Mouse (Mus musculus): Measurements from ENCODE around the gene Mybpc1. TPM values are rescaled to one million over a fixed set of nuclear protein-coding genes. Genes with fewer than 3 reads are reported as not detected.
A peak's percentile ranks its signal among the peaks of the same experiment; 100 is the strongest.

The Mybpc1 gene
- polyA plus RNA-seq, 1 experiment from 2014 or later: 11.4 TPM

DNA sequence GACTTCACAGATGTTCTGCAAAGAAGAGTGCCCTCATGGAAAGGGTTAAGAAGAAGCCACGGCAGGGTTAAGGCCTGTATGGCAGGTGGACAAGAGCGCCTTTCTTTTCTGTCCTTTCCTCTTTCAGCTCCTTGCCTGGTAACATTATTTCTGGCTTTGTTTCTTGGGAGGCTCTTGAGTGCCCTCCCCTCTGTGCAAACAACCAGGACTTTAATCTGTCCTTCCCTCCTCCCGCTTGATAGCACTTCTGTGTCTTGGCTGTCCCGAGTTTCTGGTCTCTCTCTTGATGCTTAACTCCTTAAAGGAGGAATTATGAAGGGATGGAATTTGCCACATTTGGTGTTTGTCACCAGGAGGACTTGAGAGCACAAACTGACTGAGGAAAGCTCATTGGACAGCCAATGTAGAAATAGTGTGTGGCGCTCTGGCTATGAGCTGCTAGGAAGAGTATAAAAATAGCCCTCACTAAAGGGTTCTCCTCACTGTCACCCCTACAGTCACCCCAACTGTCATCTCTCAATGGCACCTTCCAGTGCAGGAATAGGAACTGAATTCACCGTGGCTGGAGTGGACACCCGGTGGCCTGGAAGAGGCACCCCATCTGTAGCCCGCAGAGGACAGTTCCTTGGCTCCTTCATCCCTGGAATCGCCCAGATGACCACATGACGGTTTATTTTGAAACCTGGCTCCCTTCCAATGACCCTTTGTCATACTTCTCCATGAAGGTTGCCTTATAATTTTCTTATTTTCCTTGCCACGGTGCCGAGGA is 94.3 kb downstream of the Mybpc1 start:
- Histone ChIP-seq H3K9ac (no peak overlapping the region), H3K4me2 (no peak overlapping the region), H3K9me3 (replicated peaks) (no peaks in the 10 kb centered on the region), H3K27ac (replicated peaks) (no peak overlapping the region), H3K4me1 (replicated peaks) (peaks cover 7% of the 10 kb centered on the region; the same call in 1 of the 2 replicates), H3K27me3 (no peaks in the 10 kb centered on the region), H3K36me3 (replicated peaks) (no peaks in the 10 kb centered on the region), H3K4me3 (replicated peaks) (no peak overlapping the region)
- 68% methylated on average over 12 of the region's 12 CpGs for WGBS (ENCODE audit: insufficient replicate concordance)
- ATAC-seq (ENCODE audit: insufficient read depth): no peak

DNA sequence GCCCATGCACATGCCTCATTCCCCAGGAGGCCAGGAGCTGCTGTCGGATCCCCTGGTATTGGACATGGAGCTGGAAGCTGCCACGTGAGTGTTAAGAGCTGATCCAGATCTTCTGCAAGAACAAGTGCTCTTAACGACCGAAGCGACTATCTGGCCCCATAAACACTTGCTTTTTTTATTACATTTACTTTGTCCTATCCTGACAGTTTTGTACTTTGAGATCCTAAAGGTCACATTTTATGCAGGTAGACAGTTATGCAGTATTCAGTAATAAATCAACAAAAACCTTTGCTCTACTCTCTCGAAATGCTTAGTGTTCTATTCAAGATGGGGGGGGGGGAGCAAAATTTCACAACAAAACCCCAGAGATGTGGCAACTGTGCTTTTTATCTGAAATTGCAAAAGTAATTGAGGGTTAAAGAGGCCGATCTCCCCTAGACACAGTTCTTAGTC is 97.2 kb downstream of the Mybpc1 start:
- no peaks in the 10 kb centered on the region for H3K9me3 ChIP-seq (replicated peaks)
- peaks cover 6% of the 10 kb centered on the region; the same call in 1 of the 2 replicates for H3K27me3 ChIP-seq
- H3K9ac ChIP-seq: no peak overlapping the region
- H3K4me3 ChIP-seq (replicated peaks): no peak overlapping the region
- WGBS (ENCODE audit: insufficient replicate concordance): 64% methylated on average over 7 of the region's 7 CpGs
- no peak overlapping the region for H3K4me2 ChIP-seq
- H3K36me3 ChIP-seq (replicated peaks): no peaks in the 10 kb centered on the region
- no peak overlapping the region for H3K27ac ChIP-seq (replicated peaks)
- ATAC-seq (ENCODE audit: insufficient read depth): no peak
- H3K4me1 ChIP-seq (replicated peaks): peaks cover 15% of the 10 kb centered on the region

DNA sequence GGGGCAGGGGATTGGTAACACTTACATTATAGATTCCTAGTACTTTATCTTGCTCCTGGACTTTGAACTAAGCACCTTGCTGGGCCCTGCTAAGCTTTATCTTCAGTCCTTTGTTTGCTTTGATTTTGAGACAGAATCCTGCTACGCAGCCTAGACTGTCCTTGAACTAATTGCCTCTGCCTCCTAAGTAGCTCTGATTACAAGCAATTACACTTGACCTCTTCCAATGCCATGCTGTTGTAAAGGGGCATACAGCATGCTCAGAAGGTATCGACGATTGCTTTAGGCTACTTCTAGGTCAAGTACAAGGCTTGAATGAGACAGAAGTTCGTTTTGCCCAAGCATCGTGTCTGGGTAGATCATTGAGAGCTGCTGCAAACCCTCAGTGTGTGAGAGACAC is 99.7 kb downstream of the Mybpc1 start:
- no peak for ATAC-seq (ENCODE audit: insufficient read depth)

DNA sequence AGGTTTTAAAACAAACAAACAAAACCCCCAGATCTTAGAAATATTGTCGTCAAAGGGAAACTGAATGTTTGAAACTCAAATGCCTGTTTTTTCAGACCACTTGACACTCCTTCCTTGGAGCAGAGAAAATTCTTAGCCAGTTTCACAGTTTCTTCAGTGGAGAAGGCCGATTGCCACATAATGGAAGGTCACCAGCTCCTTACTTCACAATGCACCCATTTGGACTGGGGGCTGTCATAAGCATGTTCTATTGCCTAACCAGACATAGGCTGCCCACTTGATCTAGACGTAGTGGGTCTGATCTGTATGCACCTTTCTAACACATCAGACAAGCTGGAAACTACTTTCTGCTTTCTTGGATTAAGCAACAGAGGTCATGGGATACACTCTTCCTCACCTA is 100.5 kb downstream of the Mybpc1 start:
- H3K36me3 ChIP-seq (replicated peaks): no peaks in the 10 kb centered on the region
- no peak overlapping the region for H3K27ac ChIP-seq (replicated peaks)
- H3K4me2 ChIP-seq: peak overlapping the region; percentile 95
- no peak overlapping the region for H3K9ac ChIP-seq
- H3K9me3 ChIP-seq (replicated peaks): no peaks in the 10 kb centered on the region
- H3K4me1 ChIP-seq (replicated peaks): peaks cover 15% of the 10 kb centered on the region
- H3K27me3 ChIP-seq: peaks cover 8% of the 10 kb centered on the region; the same call in 1 of the 2 replicates
- no peak for ATAC-seq (ENCODE audit: insufficient read depth)
- H3K4me3 ChIP-seq (replicated peaks): no peak overlapping the region
- WGBS (ENCODE audit: insufficient replicate concordance): 58% methylated on average over 3 of the region's 3 CpGs

More for the DNA sequence above, 99.7 kb downstream of the Mybpc1 start:
- Histone ChIP-seq H3K4me2 (no peak overlapping the region), H3K9ac (no peak overlapping the region), H3K36me3 (replicated peaks) (no peaks in the 10 kb centered on the region), H3K27me3 (peaks cover 8% of the 10 kb centered on the region; the same call in 1 of the 2 replicates), H3K4me1 (replicated peaks) (peaks cover 15% of the 10 kb centered on the region), H3K9me3 (replicated peaks) (no peaks in the 10 kb centered on the region), H3K27ac (replicated peaks) (no peak overlapping the region), H3K4me3 (replicated peaks) (no peak overlapping the region)
- WGBS (ENCODE audit: insufficient replicate concordance): 64% methylated on average over 5 of the region's 5 CpGs

DNA sequence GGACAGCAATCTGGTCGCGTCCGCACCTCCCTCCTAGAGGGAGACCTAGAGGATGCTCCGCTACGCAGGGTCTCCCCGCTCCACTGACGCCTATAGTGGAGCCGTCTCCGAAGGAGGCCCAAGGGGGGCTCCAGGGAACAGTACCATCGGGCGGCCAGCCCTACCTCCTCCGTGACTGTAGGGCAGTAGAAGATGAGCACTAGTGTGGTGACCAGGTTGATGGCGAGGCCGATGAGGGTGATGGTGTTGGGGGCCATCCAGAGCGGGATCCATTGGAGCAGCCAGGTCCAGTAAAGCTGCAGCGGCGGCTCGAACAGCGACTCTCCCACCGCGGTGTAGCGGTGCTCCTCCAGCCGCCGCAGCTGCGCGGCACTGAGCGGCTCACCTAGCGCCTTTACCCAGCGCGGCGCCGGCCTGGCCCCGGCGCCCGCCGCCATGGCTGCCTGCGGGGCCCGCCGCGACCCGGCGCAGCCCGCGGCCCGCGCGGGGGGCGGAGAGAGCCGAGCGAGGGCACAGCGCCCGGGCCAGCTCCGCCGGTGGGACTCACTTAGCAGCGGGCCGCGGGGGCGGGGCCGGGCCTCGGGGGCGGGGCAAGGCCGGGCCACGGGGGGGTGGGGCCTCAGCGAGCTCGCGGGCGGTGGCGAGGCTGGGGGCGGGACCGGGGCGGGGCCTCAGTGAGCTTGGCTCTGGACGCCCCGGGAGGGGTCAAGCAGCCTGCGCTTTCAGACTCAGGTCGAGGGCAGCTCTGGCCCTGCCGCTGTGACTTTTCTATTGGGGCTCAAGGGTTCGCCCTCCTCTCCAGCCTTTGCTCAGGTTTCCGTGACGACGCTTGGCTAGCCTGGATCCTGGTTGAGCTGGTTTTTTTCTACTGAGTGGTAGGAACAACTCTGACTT is 101.3 kb downstream of the Mybpc1 start, which contains the start of gene Chpt1:
Gene Chpt1, minus strand, starts transcription at position 653 of the 894 bp plus-strand sequence.
- Histone ChIP-seq H3K9me3 (replicated peaks) (no peaks in the 10 kb centered on the region), H3K4me2 (peak within 1 kb of the TSS; percentile 95), H3K9ac (peak within 1 kb of the TSS; percentile 64), H3K27ac (replicated peaks) (no peak within 1 kb of the TSS), H3K4me3 (replicated peaks) (peak within 1 kb of the TSS; percentile 67), H3K36me3 (replicated peaks) (no peaks in the 10 kb centered on the region), H3K4me1 (replicated peaks) (peaks cover 15% of the 10 kb centered on the region), H3K27me3 (peaks cover 8% of the 10 kb centered on the region; the same call in 1 of the 2 replicates)
- ATAC-seq (ENCODE audit: insufficient read depth): peak; percentile 96
- under 1% methylated on average over 79 of the region's 80 CpGs for WGBS (ENCODE audit: insufficient replicate concordance)

DNA sequence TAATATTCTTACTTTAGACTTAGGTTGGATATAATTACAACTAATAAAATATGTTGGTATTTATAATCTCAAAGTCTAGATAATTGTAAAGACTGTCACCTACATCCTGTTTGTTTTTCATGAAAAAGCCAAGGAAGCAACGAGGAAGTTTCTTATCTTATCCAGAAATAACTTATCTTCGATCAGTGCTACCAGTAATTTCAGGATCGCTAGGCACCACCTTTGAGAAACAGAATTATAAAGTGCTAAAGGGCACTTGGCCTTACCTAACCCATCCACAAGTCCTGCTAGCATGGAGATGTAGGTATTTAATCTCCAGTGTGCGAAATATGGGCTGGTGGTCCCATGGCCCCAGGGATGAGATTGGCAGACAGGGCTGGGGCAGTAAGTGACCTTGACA is 102.0 kb downstream of the Mybpc1 start:
- Histone ChIP-seq H3K9ac (peak overlapping the region; percentile 64; the same call in 1 of the 2 replicates), H3K27ac (replicated peaks) (no peak overlapping the region), H3K27me3 (peaks cover 8% of the 10 kb centered on the region; the same call in 1 of the 2 replicates), H3K4me2 (peak overlapping the region; percentile 95), H3K9me3 (replicated peaks) (no peaks in the 10 kb centered on the region), H3K4me1 (replicated peaks) (peaks cover 15% of the 10 kb centered on the region), H3K36me3 (replicated peaks) (no peaks in the 10 kb centered on the region), H3K4me3 (replicated peaks) (peak overlapping the region; percentile 67)
- WGBS (ENCODE audit: insufficient replicate concordance): 41% methylated on average over 4 of the region's 4 CpGs
- ATAC-seq (ENCODE audit: insufficient read depth): no peak

DNA sequence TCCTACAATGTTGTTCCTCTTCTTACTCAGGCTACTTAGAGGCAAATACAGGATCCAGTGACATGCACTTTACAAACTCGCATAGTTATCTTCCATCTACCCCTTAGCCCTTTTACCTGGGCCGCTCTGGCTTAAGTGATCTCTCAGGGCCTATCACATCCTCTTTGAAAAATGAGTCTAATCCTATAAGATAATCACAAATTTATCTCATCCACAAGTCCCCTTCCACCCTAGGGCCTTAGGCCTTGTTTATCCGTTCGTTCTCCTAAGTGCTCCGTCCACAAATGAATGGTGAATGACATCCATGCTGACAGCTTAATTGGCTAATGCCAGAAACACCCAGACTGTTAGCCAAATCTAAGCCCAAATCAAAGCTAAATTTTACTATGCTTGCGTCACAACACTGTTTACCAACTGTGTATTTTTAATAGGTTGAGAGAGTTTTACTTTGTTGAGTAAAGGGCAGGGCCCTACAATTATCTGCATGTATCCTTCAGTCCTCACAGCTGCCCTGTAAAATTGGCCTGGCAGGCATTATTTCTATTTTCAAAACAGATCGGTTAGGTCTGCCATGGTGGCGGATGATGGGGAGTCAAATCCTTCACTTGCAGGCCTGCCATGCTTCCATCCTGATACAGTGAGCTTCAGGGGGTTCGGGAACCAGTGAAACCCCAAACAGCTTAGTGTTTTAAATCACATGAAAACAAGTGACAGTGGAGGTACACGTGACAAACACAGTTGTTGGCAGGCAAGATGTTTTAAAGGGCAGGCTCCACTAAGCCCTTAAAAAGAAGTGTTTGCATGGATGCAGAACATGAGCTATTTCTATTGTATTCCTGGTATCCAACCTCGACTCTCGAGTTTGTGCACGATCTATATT is 102.8 kb downstream of the Mybpc1 start:
- Histone ChIP-seq H3K27ac (replicated peaks) (no peak overlapping the region), H3K9me3 (replicated peaks) (no peaks in the 10 kb centered on the region), H3K4me2 (no peak overlapping the region), H3K9ac (no peak overlapping the region), H3K36me3 (replicated peaks) (no peaks in the 10 kb centered on the region), H3K4me3 (replicated peaks) (no peak overlapping the region), H3K27me3 (peaks cover 8% of the 10 kb centered on the region; the same call in 1 of the 2 replicates), H3K4me1 (replicated peaks) (peaks cover 15% of the 10 kb centered on the region)
- ATAC-seq (ENCODE audit: insufficient read depth): no peak
- 76% methylated on average over 13 of the region's 13 CpGs for WGBS (ENCODE audit: insufficient replicate concordance)

DNA sequence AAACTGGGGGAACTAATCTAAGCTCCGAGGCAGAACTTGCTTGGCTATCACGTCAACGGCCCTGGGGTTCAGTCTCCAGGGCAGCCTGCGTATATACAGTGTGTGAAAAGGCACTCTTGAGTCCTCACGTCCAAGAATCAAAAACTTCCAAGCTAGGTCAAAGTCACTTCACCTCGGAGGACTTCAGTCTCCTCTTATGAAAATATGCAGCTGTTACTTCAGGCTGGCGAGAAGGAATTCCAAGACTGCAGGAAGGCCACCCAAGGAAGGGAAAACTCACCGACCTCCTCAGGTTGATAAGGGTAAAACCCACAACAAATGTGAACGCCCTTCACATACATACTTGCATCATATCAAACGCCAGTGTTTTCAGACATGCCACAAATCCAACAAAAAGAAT is 103.6 kb downstream of the Mybpc1 start:
- Histone ChIP-seq H3K36me3 (replicated peaks) (no peaks in the 10 kb centered on the region), H3K27ac (replicated peaks) (no peak overlapping the region), H3K4me1 (replicated peaks) (peaks cover 15% of the 10 kb centered on the region), H3K9ac (no peak overlapping the region), H3K4me2 (no peak overlapping the region), H3K9me3 (replicated peaks) (no peaks in the 10 kb centered on the region), H3K27me3 (peaks cover 8% of the 10 kb centered on the region; the same call in 1 of the 2 replicates), H3K4me3 (replicated peaks) (no peak overlapping the region)
- ATAC-seq (ENCODE audit: insufficient read depth): no peak
- 62% methylated on average over 10 of the region's 10 CpGs for WGBS (ENCODE audit: insufficient replicate concordance)

DNA sequence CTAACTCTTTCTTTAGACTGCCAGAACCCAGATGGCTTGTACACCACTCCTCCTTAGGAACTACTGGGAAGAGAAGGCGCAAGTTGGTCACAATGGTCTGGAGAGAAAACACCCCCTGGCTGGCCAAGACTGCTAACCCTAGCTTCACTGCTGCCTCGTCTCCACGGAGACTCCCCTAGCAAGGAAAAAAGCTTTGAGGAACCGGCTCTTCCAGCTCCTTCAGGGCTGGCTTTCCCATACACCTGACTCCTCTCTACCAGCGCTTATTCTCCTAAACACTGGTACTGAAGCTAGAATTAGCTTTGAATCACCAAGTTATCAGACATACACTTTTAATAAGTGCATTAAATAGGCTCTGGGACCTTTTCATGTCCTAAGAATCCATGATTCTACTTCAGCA is 105.0 kb downstream of the Mybpc1 start:
- no peak overlapping the region for H3K4me2 ChIP-seq
- no peaks in the 10 kb centered on the region for H3K36me3 ChIP-seq (replicated peaks)
- H3K27ac ChIP-seq (replicated peaks): no peak overlapping the region
- ATAC-seq (ENCODE audit: insufficient read depth): no peak
- peaks cover 8% of the 10 kb centered on the region; the same call in 1 of the 2 replicates for H3K27me3 ChIP-seq
- 65% methylated on average over 5 of the region's 5 CpGs for WGBS (ENCODE audit: insufficient replicate concordance)
- no peaks in the 10 kb centered on the region for H3K9me3 ChIP-seq (replicated peaks)
- no peak overlapping the region for H3K4me3 ChIP-seq (replicated peaks)
- peaks cover 15% of the 10 kb centered on the region for H3K4me1 ChIP-seq (replicated peaks)
- H3K9ac ChIP-seq: no peak overlapping the region

DNA sequence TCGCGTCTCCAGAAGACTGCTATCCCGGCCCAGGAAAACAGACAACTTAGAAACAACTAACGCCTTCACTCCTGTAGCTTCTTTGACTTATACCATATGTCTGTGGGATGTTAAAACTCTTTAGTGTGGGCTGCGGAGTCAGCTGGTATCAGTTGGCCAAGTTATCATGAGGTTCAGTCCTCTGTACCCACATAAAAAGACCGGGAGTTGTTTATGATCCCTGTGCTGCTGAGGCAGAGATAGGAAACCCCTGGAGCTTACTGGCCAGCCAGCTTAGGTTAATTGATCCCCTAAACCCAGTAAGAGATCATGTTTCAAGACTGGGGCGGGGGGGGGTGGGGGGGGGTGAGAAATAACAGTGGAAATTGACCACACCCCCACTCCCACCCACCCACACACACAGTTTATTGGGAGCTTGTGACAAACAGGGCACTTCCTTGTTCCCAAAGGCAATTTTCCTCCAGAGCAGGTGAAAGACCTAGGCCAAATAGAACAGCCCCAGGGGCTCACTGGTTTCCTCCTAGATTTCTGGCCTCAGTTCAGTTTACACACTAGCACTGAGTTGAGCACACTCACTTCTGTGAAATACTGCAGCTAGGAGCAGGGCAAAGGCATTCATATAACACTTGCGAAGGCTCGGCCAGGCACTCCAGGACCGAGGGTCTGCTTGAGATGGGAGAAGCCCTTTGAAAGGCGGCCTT is 107.9 kb downstream of the Mybpc1 start:
- H3K4me1 ChIP-seq (replicated peaks): no peaks in the 10 kb centered on the region
- H3K4me3 ChIP-seq (replicated peaks): no peak overlapping the region
- H3K9ac ChIP-seq: no peak overlapping the region
- no peaks in the 10 kb centered on the region for H3K9me3 ChIP-seq (replicated peaks)
- no peak overlapping the region for H3K27ac ChIP-seq (replicated peaks)
- H3K27me3 ChIP-seq: 0 out of 2 replicates have a peak, but pooled peaks cover 3% of the 10 kb centered on the region
- no peaks in the 10 kb centered on the region for H3K36me3 ChIP-seq (replicated peaks)
- WGBS (ENCODE audit: insufficient replicate concordance): 67% methylated on average over 11 of the region's 11 CpGs
- no peak overlapping the region for H3K4me2 ChIP-seq
- no peak for ATAC-seq (ENCODE audit: insufficient read depth)
